Mouse (Mus musculus) heart, postnatal 10 days (tissue): ENCODE measurements at regions not wholly inside any gene's neighbourhood (a gene's known extent, or its start where the extent isn't known, plus 50 kb on each side); places are given as distances from the start of the nearest gene placed in this dataset.

Source experiments
- DNase-seq, 2 experiments: peaks; one replicate each; pipeline ENCODE4 v3.0.0; 2021
- intact Hi-C: fragments of 180-260 bp; cut with DNase I; formaldehyde crosslinking; loops from one replicate; pipeline ENCODE4 v1.15.1; 2025

DNA sequence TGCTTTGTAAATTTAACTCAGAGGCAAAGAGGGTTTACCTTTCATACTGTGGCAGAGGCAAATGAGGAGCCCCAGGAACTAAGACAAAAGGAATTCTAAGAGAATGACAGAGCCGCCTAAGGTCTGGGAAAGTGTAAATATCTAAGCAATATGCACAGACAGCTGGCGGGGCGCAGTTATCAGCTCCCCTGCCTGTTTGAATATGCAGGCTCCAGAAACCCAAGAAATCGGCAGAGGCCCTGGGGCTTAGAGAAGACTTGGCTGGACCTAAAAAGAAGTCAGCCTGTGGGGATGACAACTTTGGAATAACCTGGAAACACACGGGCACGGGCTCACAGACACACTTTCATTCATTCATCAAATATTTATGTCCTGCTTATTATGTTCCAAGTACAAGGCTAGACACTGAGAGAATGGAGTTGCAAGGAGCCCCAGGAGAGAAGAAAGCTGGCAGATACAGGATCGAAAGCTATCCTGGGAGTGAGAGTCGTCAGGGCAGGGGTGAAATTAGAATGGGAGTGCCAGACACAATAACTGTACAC is 222.2 kb upstream of the Rpl38 start:
- intact Hi-C loops = no loop called here
- no peak for DNase-seq

GRCm38 (mm10) chr11:114444211-114444610 is 224.1 kb upstream of the Rpl38 start:
- intact Hi-C loops = no loop called here
- no peak for DNase-seq

- no peak for DNase-seq
- intact Hi-C loops = no loop called here
These were observed 224.9 kb upstream of the Rpl38 start for GRCm38 (mm10) chr11:114443444-114443843.

DNA sequence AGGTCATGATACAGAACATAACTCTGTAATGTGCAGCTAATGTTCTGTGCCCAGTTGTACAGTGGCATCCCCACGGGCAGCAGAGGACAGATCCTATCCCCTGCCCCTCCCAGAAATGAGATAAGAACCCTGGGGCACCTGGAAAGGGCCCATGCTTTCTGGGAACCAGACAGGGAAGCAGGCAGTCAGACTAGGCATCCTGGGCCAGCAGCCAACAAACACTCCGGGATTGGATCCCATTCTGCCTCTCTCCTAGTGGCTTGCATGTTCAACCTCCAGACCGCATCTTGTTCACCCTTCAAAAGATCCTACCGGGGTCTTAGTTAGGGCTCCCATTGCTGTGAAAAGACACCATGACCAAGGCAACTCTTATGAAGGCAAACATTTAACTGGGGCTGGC is 229.0 kb upstream of the Rpl38 start:
- peak; percentile 35 to 45 for DNase-seq
- intact Hi-C loops = no loop called here

DNA sequence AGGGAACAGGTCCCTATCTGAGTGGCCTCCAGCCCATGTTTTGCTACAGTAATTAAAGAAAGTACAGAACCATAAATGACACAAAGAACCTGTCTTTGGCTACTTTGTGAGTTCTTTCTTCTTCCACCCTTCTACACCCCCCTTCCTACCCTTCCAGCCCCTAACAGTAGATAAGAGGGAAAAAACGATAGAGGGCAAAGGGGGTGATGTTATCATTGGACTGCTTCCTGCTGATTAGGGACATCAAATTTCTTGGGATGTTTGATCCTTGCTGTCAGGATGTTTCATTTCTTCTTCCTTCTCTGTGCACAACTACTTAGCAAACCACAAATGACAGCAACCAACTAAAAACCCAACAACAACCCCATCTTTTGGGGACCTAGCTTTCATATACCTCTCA is 232.5 kb upstream of the Rpl38 start:
- no peak for DNase-seq
- intact Hi-C loops = no loop called here

- DNase-seq = no peak
- intact Hi-C loops = no loop called here
These were observed 234.8 kb upstream of the Rpl38 start for GRCm38 (mm10) chr11:114433561-114433960.

- DNase-seq = no peak
- intact Hi-C loops = no loop called here
These were observed 242.9 kb upstream of the Rpl38 start for GRCm38 (mm10) chr11:114425447-114425846.

DNA sequence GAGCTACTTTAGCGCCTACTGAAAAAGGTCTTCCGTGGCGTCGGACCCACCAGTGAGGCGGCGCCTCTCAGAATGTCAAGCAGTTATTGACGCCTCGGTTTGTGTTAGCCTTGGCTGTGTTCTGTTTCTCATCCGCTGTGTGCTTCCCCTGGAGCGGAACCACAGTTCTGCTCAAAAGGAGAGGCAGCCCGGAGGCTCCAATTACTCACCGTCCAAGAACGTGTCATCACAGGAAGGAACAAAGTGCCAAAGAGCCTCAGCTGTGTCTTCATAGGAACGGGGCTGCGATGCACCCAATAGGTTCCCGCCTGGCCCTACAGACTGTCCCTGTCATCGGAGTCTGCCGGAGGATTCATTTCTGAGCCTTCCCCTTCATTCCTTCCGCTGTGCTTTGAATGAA is 245.0 kb upstream of the Rpl38 start:
- intact Hi-C loops = no loop called here
- peak; percentile 34 to 38 for DNase-seq

GRCm38 (mm10) chr11:114419002-114419401 is 249.3 kb upstream of the Rpl38 start:
- intact Hi-C loops = no loop called here
- DNase-seq = no peak

GRCm38 (mm10) chr11:114416168-114416567 is 252.2 kb upstream of the Rpl38 start:
- DNase-seq = peak; percentile 20 to 27
- intact Hi-C loops = no loop called here

DNA sequence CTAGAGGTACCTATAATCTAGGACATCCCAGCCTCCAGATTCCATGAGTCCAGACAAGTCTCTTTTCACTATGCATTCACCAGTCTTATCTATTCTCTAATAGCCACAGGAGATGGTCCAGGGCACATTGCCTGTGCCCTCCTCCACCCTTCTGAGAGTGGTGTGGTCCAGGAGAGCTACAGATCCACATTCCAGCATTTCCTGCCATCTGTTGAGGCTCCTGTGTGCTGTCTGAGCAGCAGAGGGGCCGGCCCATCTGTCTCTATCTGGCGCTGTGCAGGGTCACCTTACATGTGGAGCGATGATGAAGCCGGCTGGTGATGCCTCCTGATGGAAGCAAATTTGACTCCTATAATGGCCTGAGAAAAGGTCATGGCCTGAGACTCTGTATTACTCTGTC is 263.9 kb upstream of the Rpl38 start:
- no peak for DNase-seq
- intact Hi-C loops = no loop called here

GRCm38 (mm10) chr11:114402556-114403320 is 265.6 kb upstream of the Rpl38 start:
- peak; percentile 14 to 36 for DNase-seq
- intact Hi-C loops = no loop called here

GRCm38 (mm10) chr11:114400701-114401100 is 267.6 kb upstream of the Rpl38 start:
- DNase-seq = no peak
- intact Hi-C loops = no loop called here

- intact Hi-C loops = no loop called here
These were observed 276.2 kb upstream of the Rpl38 start for GRCm38 (mm10) chr11:114392161-114392560.

DNA sequence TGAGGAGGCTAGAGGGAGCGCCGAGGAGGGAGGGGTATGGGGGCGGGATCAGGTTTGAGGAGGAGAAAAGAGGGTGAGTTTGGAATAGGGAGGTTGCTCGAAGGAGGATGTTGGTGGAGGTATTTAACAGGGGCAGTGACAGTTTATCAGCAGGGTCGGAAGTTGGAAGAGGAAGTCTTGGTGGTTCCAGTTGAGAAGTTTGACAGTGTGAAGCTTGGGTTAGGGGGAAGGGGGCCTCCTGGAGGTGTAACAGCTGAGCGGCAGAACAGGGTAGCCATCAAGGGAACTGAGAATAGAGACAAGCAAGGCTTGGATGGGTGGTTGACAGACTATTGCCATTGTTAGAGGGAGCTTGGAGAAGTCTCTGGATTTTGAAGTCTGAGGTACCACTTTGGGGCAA is 276.8 kb upstream of the Rpl38 start:
- intact Hi-C loops = no loop called here
- no peak for DNase-seq

More at GRCm38 (mm10) chr11:114392161-114392560, 276.2 kb upstream of the Rpl38 start:
- DNase-seq = no peak

- intact Hi-C loops = no loop called here
These were observed 281.2 kb upstream of the Rpl38 start for GRCm38 (mm10) chr11:114387091-114387490.

DNA sequence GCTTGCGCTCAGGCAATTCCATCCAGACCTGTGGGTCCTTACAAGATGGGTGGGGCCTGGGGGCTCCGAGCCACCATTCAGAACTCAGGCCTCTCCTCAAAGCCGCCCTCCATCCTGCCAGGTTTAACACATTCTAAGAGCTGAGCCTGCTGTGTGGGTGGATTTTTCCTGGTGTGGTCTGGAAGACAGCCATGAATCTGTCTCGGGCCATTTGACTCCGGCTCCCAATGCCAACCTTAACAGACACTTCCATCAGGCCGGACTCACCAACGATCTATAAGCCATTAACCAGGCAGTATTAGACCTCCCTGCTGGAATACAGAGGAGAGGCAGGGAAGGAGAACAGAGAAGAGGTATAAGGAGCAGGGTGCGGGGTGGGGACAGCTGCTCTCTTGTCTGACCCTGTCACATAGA is 288.9 kb upstream of the Rpl38 start:
- DNase-seq = no peak
- intact Hi-C loops = no loop called here

More at GRCm38 (mm10) chr11:114387091-114387490, 281.2 kb upstream of the Rpl38 start:
- DNase-seq = no peak

DNA sequence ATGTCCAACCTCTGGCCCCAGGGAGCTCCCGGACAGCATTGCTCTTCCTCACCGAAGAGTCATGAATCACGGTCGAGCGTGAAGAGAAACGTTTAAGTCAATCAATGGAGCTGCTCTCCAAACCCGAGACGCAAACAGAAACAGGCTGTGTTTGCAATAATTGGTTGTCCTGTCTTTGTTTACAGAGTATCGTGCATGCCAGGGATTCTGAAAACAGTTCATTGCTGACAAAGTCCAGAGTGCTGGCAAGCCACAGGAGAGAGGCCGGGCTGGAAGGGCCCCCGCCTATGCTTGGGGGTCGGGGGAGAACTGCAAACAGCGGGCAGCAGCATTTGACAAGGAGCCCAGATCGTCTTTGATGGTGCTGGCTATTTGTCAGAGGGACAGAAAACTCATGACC is 292.4 kb upstream of the Rpl38 start:
- intact Hi-C loops = no loop called here
- DNase-seq = peak in 1 of 2 experiments; percentile 11

DNA sequence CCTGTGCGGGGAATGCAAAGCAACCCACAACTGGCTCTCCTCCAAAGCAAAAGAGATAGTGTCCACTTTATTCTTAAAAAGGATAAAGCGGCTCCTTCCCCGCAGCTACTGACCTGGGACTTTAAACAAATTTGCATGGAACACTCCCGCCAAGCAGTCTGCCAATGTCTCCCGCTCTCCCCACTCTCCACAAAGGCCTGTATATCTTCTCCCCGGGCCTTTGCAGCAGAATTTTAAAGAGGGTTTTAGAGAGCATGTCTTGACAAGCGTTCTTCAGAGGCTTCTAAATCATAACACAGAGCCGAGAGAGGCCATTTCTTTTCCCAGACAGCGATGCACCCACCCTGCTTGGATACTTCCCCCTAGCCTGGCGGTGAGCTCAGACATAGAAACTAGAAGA is 297.6 kb upstream of the Rpl38 start:
- DNase-seq = no peak
- intact Hi-C loops = no loop called here

- intact Hi-C loops = no loop called here
These were observed 300.5 kb upstream of the Rpl38 start for GRCm38 (mm10) chr11:114367779-114368178.

GRCm38 (mm10) chr11:114360946-114361345 is 294.1 kb upstream of the Sdk2 start:
- intact Hi-C loops = no loop called here
- no peak for DNase-seq

More at GRCm38 (mm10) chr11:114367779-114368178, 300.5 kb upstream of the Rpl38 start:
- DNase-seq = no peak

GRCm38 (mm10) chr11:114360321-114360720 is 293.5 kb upstream of the Sdk2 start:
- no peak for DNase-seq
- intact Hi-C loops = no loop called here
